Mouse (Mus musculus) left cerebral cortex, postnatal 10 days (tissue): ENCODE measurements at regions not wholly inside any gene's neighbourhood (a gene's known extent, or its start where the extent isn't known, plus 50 kb on each side); places are given as distances from the start of the nearest gene placed in this dataset.

Source experiments
- DNase-seq, 2 experiments: peaks; one replicate each; pipeline ENCODE4 v3.0.0; 2021 to 2022; ENCODE audit warnings: low spot score in 2 of 2, mixed read lengths in 1 of 2; ENCODE audit errors: extremely low spot score in 1 of 2
- intact Hi-C: fragments of 180-260 bp; cut with DNase I; formaldehyde crosslinking; loops from one replicate; pipeline ENCODE4 v1.15.1; 2025

DNA sequence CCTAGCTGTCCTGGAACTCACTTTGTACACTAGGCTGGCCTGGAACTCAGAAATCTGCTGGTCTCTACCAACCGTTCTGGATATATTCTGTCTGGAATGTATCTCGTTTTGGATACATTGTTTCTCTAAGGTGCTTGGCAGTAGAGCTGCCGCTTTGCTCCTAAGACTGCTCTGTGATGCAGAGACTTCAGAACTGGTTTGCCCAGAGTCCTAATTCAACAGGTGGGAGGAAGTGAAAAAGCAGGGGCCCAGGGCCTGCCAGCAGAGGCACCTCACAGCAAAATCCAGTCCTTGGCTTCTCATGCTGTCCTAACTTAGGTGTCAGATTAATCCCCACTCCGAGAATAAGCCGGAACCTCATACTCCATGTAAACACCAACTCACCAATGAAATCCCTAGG lies 67.3 kb upstream of the Rreb1 start:
- intact Hi-C loops, result no loop called here
- no peak for DNase-seq

DNA sequence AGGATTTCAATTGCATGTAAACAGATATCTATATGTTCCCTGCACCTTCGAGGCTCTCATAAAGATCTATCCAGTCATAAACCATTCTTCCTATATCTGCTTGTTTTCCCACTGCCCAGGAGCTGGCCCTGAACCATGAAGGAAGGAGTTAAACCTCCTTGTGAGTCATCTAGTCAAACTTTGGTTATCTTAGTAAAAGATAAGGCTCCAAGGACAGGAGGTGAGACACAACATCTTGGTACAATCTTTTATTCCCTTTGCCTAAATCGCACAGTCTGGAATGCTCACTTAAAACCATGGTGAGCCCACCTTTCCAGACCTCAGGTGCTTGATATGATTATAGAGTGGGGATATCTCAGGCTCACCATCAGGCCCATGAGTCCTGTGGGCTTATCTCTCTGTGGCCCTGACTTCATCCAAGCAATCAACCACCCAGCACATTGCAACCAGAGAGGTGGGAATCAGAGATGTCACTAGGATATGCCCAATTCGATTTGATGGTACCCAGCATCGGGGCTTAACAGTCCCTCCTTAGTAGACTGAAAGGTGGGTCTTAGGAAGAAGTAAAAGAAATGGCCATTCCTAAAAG lies 65.2 kb upstream of the Rreb1 start:
- DNase-seq, result no peak
- intact Hi-C loops, result no loop called here

DNA sequence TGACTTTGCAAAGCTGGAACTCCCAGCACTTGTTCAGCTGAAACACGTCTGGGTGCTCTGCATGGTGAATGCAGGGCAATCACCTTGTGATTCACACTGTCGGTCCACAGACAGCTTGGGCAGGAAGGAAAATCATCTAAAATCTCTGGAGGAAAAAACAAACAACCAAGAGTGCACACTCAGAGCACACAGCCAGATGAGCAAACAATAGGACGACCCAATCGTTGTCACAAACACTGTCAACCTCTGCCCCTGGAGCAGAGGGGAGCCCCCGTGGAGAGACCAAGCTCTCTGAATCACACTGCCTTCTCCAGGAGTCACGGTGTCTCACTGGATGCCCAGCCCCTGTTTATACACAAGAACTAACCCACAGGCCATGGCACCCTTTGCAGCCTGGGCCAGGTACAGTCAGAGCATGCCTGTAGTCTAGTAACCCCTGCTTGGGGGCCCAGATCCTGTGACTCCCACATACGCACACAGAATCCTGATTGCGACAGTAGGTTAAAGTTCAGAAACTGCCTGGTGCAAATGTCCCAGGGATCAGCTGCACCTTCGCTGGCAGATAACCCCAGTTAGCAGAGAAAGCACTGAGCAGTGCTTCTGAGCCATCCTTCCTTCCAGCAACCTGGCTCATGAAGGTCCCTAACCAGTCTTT lies 63.0 kb upstream of the Rreb1 start:
- intact Hi-C loops, result no loop called here
- no peak for DNase-seq

DNA sequence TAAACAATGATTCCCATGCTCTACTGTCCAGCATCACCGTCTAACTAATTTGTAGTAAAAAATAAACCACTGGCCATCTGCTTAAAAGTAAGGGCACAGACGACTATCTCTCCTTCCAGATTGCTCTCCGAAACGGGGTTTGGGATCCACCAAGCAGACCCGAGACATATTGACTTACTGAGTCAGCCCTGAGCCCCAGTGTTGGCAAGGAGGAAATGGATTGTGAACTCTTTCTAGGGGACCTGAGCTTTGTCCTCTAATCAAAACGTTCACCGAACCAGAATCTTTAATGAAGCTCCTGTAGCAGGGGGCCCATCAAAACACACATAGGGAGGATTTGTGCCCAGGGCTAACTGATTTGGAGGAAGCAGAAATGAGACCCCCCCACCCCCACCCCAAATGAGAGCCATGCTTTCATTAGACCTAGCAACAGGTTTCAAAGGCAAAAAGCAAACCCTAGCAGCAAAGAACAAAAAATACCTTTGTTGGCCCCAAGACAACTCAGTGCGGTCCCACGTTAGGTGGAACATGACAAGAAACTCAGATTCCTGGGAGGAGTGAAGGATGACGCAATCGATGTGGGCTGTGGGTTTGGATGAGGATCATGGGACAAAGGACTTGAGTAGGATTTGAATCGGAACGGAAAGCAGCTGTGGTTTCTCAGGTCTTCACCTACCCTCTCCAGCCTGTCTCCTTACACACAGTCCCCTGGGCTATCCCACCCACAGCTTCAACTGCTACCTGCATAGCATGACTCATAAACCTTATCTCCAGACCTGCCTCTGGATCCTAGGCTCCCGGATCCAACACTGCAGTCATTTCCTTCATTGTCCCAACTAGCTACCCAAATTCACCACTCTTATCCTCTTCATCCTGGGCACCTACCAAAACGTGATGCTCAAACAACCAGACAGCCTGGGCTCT lies 62.2 kb upstream of the Rreb1 start:
- no peak for DNase-seq
- intact Hi-C loops, result no loop called here

DNA sequence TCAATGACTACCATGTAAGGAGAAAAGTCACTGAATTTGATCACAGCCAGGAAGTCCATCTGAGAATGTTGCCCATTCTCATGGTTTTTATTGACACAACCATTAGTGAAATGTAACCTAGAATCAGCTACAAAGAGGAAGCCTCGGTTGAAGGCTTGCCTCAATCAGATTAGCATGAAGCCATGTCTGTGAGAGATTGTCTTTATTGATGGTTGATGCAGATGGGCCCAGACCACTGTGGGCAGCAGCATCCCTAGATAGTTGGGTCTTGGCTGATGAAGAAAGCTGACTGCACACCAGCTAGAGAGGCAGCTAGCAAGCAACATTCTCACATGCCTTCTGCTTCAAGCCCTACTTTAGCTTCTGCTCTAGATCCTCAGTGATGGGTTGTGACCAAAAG lies 60.4 kb upstream of the Rreb1 start:
- intact Hi-C loops, result no loop called here
- DNase-seq, result no peak

DNA sequence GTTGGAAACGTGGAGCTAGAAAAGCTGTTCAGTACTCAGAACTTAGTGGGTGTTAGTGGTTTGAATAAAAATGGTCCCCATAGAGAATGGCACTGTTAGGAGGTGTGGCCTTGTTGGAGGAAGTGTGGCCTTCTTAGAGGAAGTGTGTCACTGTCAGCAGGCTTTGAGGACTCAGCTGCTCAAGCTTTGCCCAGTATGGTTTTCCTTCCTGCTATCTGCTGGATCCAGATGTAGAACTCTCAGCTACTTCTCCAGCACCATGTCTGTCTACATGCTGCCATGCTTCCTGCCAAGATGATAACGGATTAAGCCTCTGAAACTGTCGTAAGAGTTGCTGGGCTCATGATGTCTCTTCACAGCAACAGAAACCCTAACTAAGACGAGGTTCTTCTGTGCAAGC lies 59.8 kb upstream of the Rreb1 start:
- no peak for DNase-seq
- intact Hi-C loops, result no loop called here
